Mouse (Mus musculus): ENCODE measurements around the gene Gsto1. TPM values are rescaled to one million over a fixed set of nuclear protein-coding genes. Genes with fewer than 3 reads are reported as not detected.

The Gsto1 gene
- total and polyA plus RNA-seq, 3 experiments, result 143 to 461 (median 190) TPM

- Histone ChIP-seq H3K9ac (ENCODE audit: control insufficient read depth, low read depth, low read length, poor library complexity, severe bottlenecking) (peak overlapping the region; percentile 42), H3K27me3 (ENCODE audit: control insufficient read depth in 1 of 2, insufficient read depth in 2 of 2, low read length in 2 of 2) (no peaks in the 10 kb centered on the region), H3K9me3 (replicated peaks; ENCODE audit: insufficient read depth, low read length) (no peaks in the 10 kb centered on the region), H3K4me1 (ENCODE audit: control insufficient read depth in 1 of 2, insufficient read depth in 2 of 2, low read length in 2 of 2) (peaks cover 20 to 47% of the 10 kb centered on the region in 2 experiments), H3K27ac (ENCODE audit: control insufficient read depth, low read depth, low read length) (peak overlapping the region; percentile 78), H3K4me3 (ENCODE audit: control insufficient read depth in 1 of 2, insufficient read depth in 1 of 2, low read depth in 2 of 2, low read length in 2 of 2) (no peak overlapping the region; a peak in 1 of 4 replicates), H3K79me2 (ENCODE audit: control insufficient read depth, insufficient read depth, low read length, poor library complexity) (peaks cover 40% of the 10 kb centered on the region), H3K36me3 (ENCODE audit: control insufficient read depth in 1 of 2, insufficient read depth in 2 of 2, low read length in 2 of 2) (peaks cover 0 to 35% of the 10 kb centered on the region in 2 experiments; a peak in 2 of 4 replicates)
- TF ChIP-seq MYC (IDR thresholded peaks at IDR 0.05; ENCODE audit: low read depth, low read length) (no peak), RCOR1 (IDR thresholded peaks at IDR 0.05; ENCODE audit: low read depth, low read length) (peak; percentile 46; the same call in 1 of the 2 replicates), ZKSCAN1 (IDR thresholded peaks at IDR 0.05; ENCODE audit: low read depth, low read length) (no peak), EP300 (IDR thresholded peaks at IDR 0.05; ENCODE audit: low read depth in 1 of 2, low read length in 2 of 2) (peak; percentile 79), ETS1 (IDR thresholded peaks at IDR 0.05; ENCODE audit: low read depth, low read length) (peak; percentile 80), GABPA (IDR thresholded peaks at IDR 0.05; ENCODE audit: low read depth, low read length) (no peak), TBP (IDR thresholded peaks at IDR 0.05; ENCODE audit: low read depth, low read length) (no peak), POLR2A (IDR thresholded peaks at IDR 0.05; ENCODE audit: control insufficient read depth in 1 of 2, insufficient read depth in 1 of 2, low read depth in 1 of 2, low read length in 2 of 2, poor library complexity in 1 of 2) (peak in 1 of 2 experiments; percentile 37; a peak in 1 of 4 replicates), POLR2AphosphoS5 (IDR thresholded peaks at IDR 0.05; ENCODE audit: borderline replicate concordance, low read depth, low read length) (no peak), JUND (IDR thresholded peaks at IDR 0.05; ENCODE audit: low read depth, low read length) (no peak), SIN3A (IDR thresholded peaks at IDR 0.05; ENCODE audit: low read length) (peak; percentile 58; the same call in 1 of the 2 replicates), CHD2 (IDR thresholded peaks at IDR 0.05; ENCODE audit: low read length) (peak; percentile 77), NELFE (IDR thresholded peaks at IDR 0.05; ENCODE audit: low read depth, low read length) (no peak), TCF12 (IDR thresholded peaks at IDR 0.05; ENCODE audit: low read depth, low read length) (peak; percentile 67), USF1 (IDR thresholded peaks at IDR 0.05; ENCODE audit: low read depth, low read length) (no peak), ZMIZ1 (IDR thresholded peaks at IDR 0.05; ENCODE audit: low read depth, low read length) (no peak), MAZ (IDR thresholded peaks at IDR 0.05; ENCODE audit: low read depth, low read length) (peak; percentile 85), ELF1 (IDR thresholded peaks at IDR 0.05; ENCODE audit: low read depth, low read length) (peak; percentile 46; the same call in 1 of the 2 replicates), HCFC1 (IDR thresholded peaks at IDR 0.05; ENCODE audit: low read depth, low read length) (peak; percentile 72), CTCF (IDR thresholded peaks at IDR 0.05 in 2 of 3, conservative IDR thresholded peaks at IDR 0.05 in 1 of 3; ENCODE audit: control insufficient read depth in 1 of 3, insufficient read depth in 1 of 3, low read depth in 2 of 3, low read length in 3 of 3, poor library complexity in 1 of 3, severe bottlenecking in 1 of 3) (no peak)
- DNase-seq (ENCODE audit: low read depth, low spot score), result peak; percentile 82
These were observed 50.8 kb downstream of the Gsto1 start for GRCm38 (mm10) chr19:47905603-47906002.

- no peak for DNase-seq (ENCODE audit: low read depth, low spot score)
- no peak overlapping the region for H3K9ac ChIP-seq (ENCODE audit: control insufficient read depth, low read depth, low read length, poor library complexity, severe bottlenecking)
- TF ChIP-seq MXI1 (IDR thresholded peaks at IDR 0.05; ENCODE audit: low read depth, low read length) (no peak), POLR2A (IDR thresholded peaks at IDR 0.05; ENCODE audit: control insufficient read depth in 1 of 2, insufficient read depth in 1 of 2, low read depth in 1 of 2, low read length in 2 of 2, poor library complexity in 1 of 2) (no peak), ETS1 (IDR thresholded peaks at IDR 0.05; ENCODE audit: low read depth, low read length) (no peak), TAL1 (IDR thresholded peaks at IDR 0.05; ENCODE audit: low read length) (0 out of 2 replicates have a peak, but pooled peaks have one; percentile 2), CHD1 (IDR thresholded peaks at IDR 0.05; ENCODE audit: low read depth, low read length) (no peak), EP300 (IDR thresholded peaks at IDR 0.05; ENCODE audit: low read depth in 1 of 2, low read length in 2 of 2) (no peak)
- H3K79me2 ChIP-seq (ENCODE audit: control insufficient read depth, insufficient read depth, low read length, poor library complexity), result peaks cover 33% of the 10 kb centered on the region
- H3K27me3 ChIP-seq (ENCODE audit: control insufficient read depth in 1 of 2, insufficient read depth in 2 of 2, low read length in 2 of 2), result no peaks in the 10 kb centered on the region
- H3K9me3 ChIP-seq (replicated peaks; ENCODE audit: insufficient read depth, low read length), result no peaks in the 10 kb centered on the region
- H3K36me3 ChIP-seq (ENCODE audit: control insufficient read depth in 1 of 2, insufficient read depth in 2 of 2, low read length in 2 of 2), result peaks cover 0 to 38% of the 10 kb centered on the region in 2 experiments; a peak in 2 of 4 replicates
- H3K4me3 ChIP-seq (ENCODE audit: control insufficient read depth in 1 of 2, insufficient read depth in 1 of 2, low read depth in 2 of 2, low read length in 2 of 2), result no peak overlapping the region
- H3K4me1 ChIP-seq (ENCODE audit: control insufficient read depth in 1 of 2, insufficient read depth in 2 of 2, low read length in 2 of 2), result peaks cover 21 to 51% of the 10 kb centered on the region in 2 experiments
- H3K27ac ChIP-seq (ENCODE audit: control insufficient read depth, low read depth, low read length), result no peak overlapping the region; the same call in 1 of the 2 replicates
These were observed 52.8 kb downstream of the Gsto1 start for GRCm38 (mm10) chr19:47907596-47907995.
